In the genomic region with DNA sequence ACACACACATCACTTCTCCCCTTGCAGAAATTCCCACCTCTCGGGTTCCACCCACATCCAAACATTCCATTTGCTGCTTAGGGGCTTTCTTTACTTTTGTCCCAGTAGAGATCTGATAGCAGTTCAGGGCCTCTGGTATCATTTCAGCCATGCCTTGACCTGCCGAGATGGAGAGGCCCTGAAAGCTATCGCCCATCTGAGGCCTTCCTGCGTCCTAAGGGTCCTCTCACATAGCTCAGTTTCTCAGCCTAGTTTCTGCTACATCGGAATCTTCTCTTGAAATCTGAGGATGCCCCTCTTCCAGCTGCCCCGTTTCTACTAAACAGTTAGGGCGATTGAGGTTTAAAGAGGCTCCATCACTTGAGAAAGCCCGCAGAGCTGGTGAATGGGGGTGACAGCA, we compare ENCODE assay signal across 8 mouse cellular contexts. TPM values are rescaled to one million over a fixed set of nuclear protein-coding genes. Genes with fewer than 3 reads are reported as not detected.
DNase-seq lines count a peak whose midpoint lies in the region; ATAC-seq and TF ChIP-seq lines count a peak whose summit lies in the region.

No protein-coding gene starts in this region.

- no peak for TF ChIP-seq EP300 in ES-Bruce4 (IDR thresholded peaks at IDR 0.05; ENCODE audit: insufficient read depth, low read depth, low read length)
- no peak for TF ChIP-seq EP300 in liver, embryonic 14.5 days (IDR thresholded peaks at IDR 0.05; ENCODE audit: low read depth)

- no peak for DNase-seq in heart, postnatal 14 days
- no peak for DNase-seq in forebrain, postnatal 0 days
- DNase-seq in liver, embryonic 14.5 days (ENCODE audit: low read depth in 3 of 3, low spot score in 3 of 3): no peak
- no peak for DNase-seq in left cerebral cortex, postnatal 36 days (ENCODE audit: low spot score in 2 of 2)
- no peak for DNase-seq in urinary bladder, postnatal 25 days (ENCODE audit: low spot score)

- TF ChIP-seq POLR2A in ES-Bruce4 (IDR thresholded peaks at IDR 0.05; ENCODE audit: insufficient read depth, low read length): no peak

- peak overlapping the region; percentile 78 for H3K9ac ChIP-seq in heart, embryonic 11.5 days (ENCODE audit: low read depth, low read length)
- peak overlapping the region; percentile 75 for H3K9ac ChIP-seq in ES-Bruce4 (ENCODE audit: low read depth, poor library complexity, severe bottlenecking)
- H3K9ac ChIP-seq in forebrain, postnatal 0 days: peak overlapping the region; percentile 63
- peak overlapping the region; percentile 92 for H3K9ac ChIP-seq in liver, embryonic 14.5 days (replicated peaks)

- no peak for ATAC-seq in heart, embryonic 11.5 days (replicated peaks; ENCODE audit: insufficient number of reproducible peaks, low FRiP score, low TSS enrichment)
- no peak for ATAC-seq in forebrain, postnatal 0 days
- no peak for ATAC-seq in liver, embryonic 14.5 days (ENCODE audit: insufficient read depth)
- no peak for ATAC-seq in megakaryocyte-erythroid progenitor cell, adult 5-6 weeks (replicated peaks; ENCODE audit: low FRiP score, low TSS enrichment, poor library complexity, severe bottlenecking)

- H3K27me3 ChIP-seq in heart, embryonic 11.5 days (ENCODE audit: control insufficient read depth, insufficient read depth, low read length): peaks cover 6% of the 10 kb centered on the region
- H3K27me3 ChIP-seq in ES-Bruce4 (ENCODE audit: control insufficient read depth, insufficient read depth, low read length, poor library complexity, severe bottlenecking): no peaks in the 10 kb centered on the region
- H3K27me3 ChIP-seq in forebrain, postnatal 0 days (ENCODE audit: insufficient read depth, low read length): no peaks in the 10 kb centered on the region
- H3K27me3 ChIP-seq in liver, embryonic 14.5 days (ENCODE audit: control insufficient read depth, insufficient read depth, low read length): no peaks in the 10 kb centered on the region

- peaks cover 59% of the 10 kb centered on the region for H3K4me1 ChIP-seq in heart, embryonic 11.5 days (ENCODE audit: control insufficient read depth, insufficient read depth, low read length)
- peaks cover 3% of the 10 kb centered on the region for H3K4me1 ChIP-seq in ES-Bruce4 (ENCODE audit: control insufficient read depth, insufficient read depth, low read length)
- peaks cover 28% of the 10 kb centered on the region for H3K4me1 ChIP-seq in forebrain, postnatal 0 days (ENCODE audit: insufficient read depth)
- H3K4me1 ChIP-seq in liver, embryonic 14.5 days (replicated peaks; ENCODE audit: control insufficient read depth in 2 of 2, insufficient read depth in 2 of 2, low read length in 1 of 2): peaks cover 34 to 41% of the 10 kb centered on the region in 2 experiments

- no peaks in the 10 kb centered on the region for H3K36me3 ChIP-seq in heart, embryonic 11.5 days (ENCODE audit: control insufficient read depth, insufficient read depth, low read length)
- H3K36me3 ChIP-seq in ES-Bruce4 (ENCODE audit: control insufficient read depth, insufficient read depth, low read length, poor library complexity, severe bottlenecking): peaks cover 13% of the 10 kb centered on the region
- H3K36me3 ChIP-seq in forebrain, postnatal 0 days (ENCODE audit: insufficient read depth): peaks cover 8% of the 10 kb centered on the region
- H3K36me3 ChIP-seq in liver, embryonic 14.5 days (replicated peaks; ENCODE audit: control insufficient read depth, insufficient read depth, low read depth): peaks cover 21% of the 10 kb centered on the region

- no peak for TF ChIP-seq CTCF in ES-Bruce4 (IDR thresholded peaks at IDR 0.05; ENCODE audit: low read depth, low read length)
- TF ChIP-seq CTCF in forebrain, postnatal 0 days (IDR thresholded peaks at IDR 0.05; ENCODE audit: low read depth): no peak
- TF ChIP-seq CTCF in liver, embryonic 14.5 days (IDR thresholded peaks at IDR 0.05; ENCODE audit: low read depth): no peak

- peak overlapping the region; percentile 66 for H3K4me3 ChIP-seq in heart, embryonic 11.5 days (ENCODE audit: low read depth, low read length)
- peak overlapping the region; percentile 65 for H3K4me3 ChIP-seq in ES-Bruce4 (ENCODE audit: low read depth, low read length)
- peak overlapping the region; percentile 47 for H3K4me3 ChIP-seq in forebrain, postnatal 0 days (ENCODE audit: low read depth, low read length)
- H3K4me3 ChIP-seq in liver, embryonic 14.5 days (ENCODE audit: insufficient read depth in 1 of 2, low read depth in 2 of 2, low read length in 2 of 2): peak overlapping the region; percentile 91 to 96

- intact Hi-C loops in heart, postnatal 14 days (cut with DNase I): no loop called here
- intact Hi-C loops in left cerebral cortex, postnatal 36 days (cut with DNase I): no loop called here

- peak overlapping the region; percentile 37; the same call in 1 of the 2 replicates for H3K27ac ChIP-seq in heart, embryonic 11.5 days (ENCODE audit: low read depth, low read length)
- H3K27ac ChIP-seq in ES-Bruce4 (ENCODE audit: insufficient read depth, low read length): no peak overlapping the region
- no peak overlapping the region for H3K27ac ChIP-seq in forebrain, postnatal 0 days (ENCODE audit: low read depth, low read length)
- H3K27ac ChIP-seq in liver, embryonic 14.5 days: peak overlapping the region; percentile 90

- WGBS in heart, embryonic 11.5 days (ENCODE audit: insufficient replicate concordance): 38% methylated on average over 8 of the region's 8 CpGs
- WGBS in forebrain, postnatal 0 days: 50% methylated on average over 8 of the region's 8 CpGs
- 14% methylated on average over 8 of the region's 8 CpGs for WGBS in liver, embryonic 14.5 days (ENCODE audit: insufficient replicate concordance)

- no peaks in the 10 kb centered on the region for H3K9me3 ChIP-seq in heart, embryonic 11.5 days (replicated peaks; ENCODE audit: control insufficient read depth, low read length)
- no peaks in the 10 kb centered on the region for H3K9me3 ChIP-seq in ES-Bruce4 (replicated peaks; ENCODE audit: control insufficient read depth, insufficient read depth, low read length, poor library complexity, severe bottlenecking)
- no peaks in the 10 kb centered on the region for H3K9me3 ChIP-seq in forebrain, postnatal 0 days (ENCODE audit: low read length)
- H3K9me3 ChIP-seq in liver, embryonic 14.5 days (ENCODE audit: control insufficient read depth, low read length): no peaks in the 10 kb centered on the region

- peak overlapping the region; percentile 99 for H3K4me2 ChIP-seq in heart, embryonic 11.5 days
- H3K4me2 ChIP-seq in forebrain, postnatal 0 days (ENCODE audit: low read depth): peak overlapping the region; percentile 89
- peak overlapping the region; percentile 95 for H3K4me2 ChIP-seq in liver, embryonic 14.5 days (ENCODE audit: low read depth)

RNA-seq across cellular contexts. Expression of gene Slc29a1, which starts 5.2 kb away (rescaled TPM):
- 52.7 and 61.2 TPM in 2 replicates for polyA plus RNA-seq in heart, embryonic 11.5 days (2014; fragmentation: Nextera tagmentation; extraction: Ambion mirVana)
- total RNA-seq in heart, postnatal 14 days (2021): 10 to 100 TPM; 75.0 to 80.7 TPM
- polyA plus RNA-seq in ES-Bruce4 (2011; ENCODE audit: insufficient read depth, insufficient read length, low read depth, missing spikeins): 132 and 134 TPM in 2 replicates
- total RNA-seq in forebrain, postnatal 0 days (2014; rRNA removed): 68.3 and 84.5 TPM in 2 replicates
- 76.2 and 84.4 TPM in 2 replicates for polyA plus RNA-seq in forebrain, postnatal 0 days (2015; fragmentation: Nextera tagmentation; extraction: Ambion mirVana)
- 152 and 218 TPM in 2 replicates for polyA plus RNA-seq in liver, embryonic 14.5 days (2012; rRNA removed)
- polyA plus RNA-seq in liver, embryonic 14.5 days (2014; fragmentation: Nextera tagmentation; extraction: Ambion mirVana): 177 and 188 TPM in 2 replicates
- 10 to 100 TPM; 17.1 to 23.2 TPM for total RNA-seq in left cerebral cortex, postnatal 36 days (2021)
- total RNA-seq in megakaryocyte-erythroid progenitor cell, adult 5-6 weeks (2014; fragmentation: Nextera tagmentation): 166 and 176 TPM in 2 replicates
- 89.2 and 171 TPM in 2 replicates for total RNA-seq in megakaryocyte-erythroid progenitor cell, adult 5-6 weeks (2017)

RNA-seq across cellular contexts. Expression of gene Mymx, which starts 7.7 kb away (rescaled TPM):
- 1.4 TPM in 1 of 2 replicates, not detected in the other for polyA plus RNA-seq in heart, embryonic 11.5 days (2014; fragmentation: Nextera tagmentation; extraction: Ambion mirVana)
- total RNA-seq in heart, postnatal 14 days (2021): not detected
- polyA plus RNA-seq in ES-Bruce4 (2011; ENCODE audit: insufficient read depth, insufficient read length, low read depth, missing spikeins): 19.2 and 22.6 TPM in 2 replicates
- not detected in 2 replicates for total RNA-seq in forebrain, postnatal 0 days (2014; rRNA removed)
- not detected in 2 replicates for polyA plus RNA-seq in forebrain, postnatal 0 days (2015; fragmentation: Nextera tagmentation; extraction: Ambion mirVana)
- polyA plus RNA-seq in liver, embryonic 14.5 days (2012; rRNA removed): 0.10 TPM in 1 of 2 replicates, not detected in the other
- not detected in 2 replicates for polyA plus RNA-seq in liver, embryonic 14.5 days (2014; fragmentation: Nextera tagmentation; extraction: Ambion mirVana)
- not detected for total RNA-seq in left cerebral cortex, postnatal 36 days (2021)
- total RNA-seq in megakaryocyte-erythroid progenitor cell, adult 5-6 weeks (2014; fragmentation: Nextera tagmentation): not detected in 2 replicates
- not detected in 2 replicates for total RNA-seq in megakaryocyte-erythroid progenitor cell, adult 5-6 weeks (2017)

RNA-seq across cellular contexts. Expression of gene Hsp90ab1, which starts 21.1 kb away (rescaled TPM):
- 1,458 and 1,495 TPM in 2 replicates for polyA plus RNA-seq in heart, embryonic 11.5 days (2014; fragmentation: Nextera tagmentation; extraction: Ambion mirVana)
- 100 to 1,000 TPM; 897 to 986 TPM for total RNA-seq in heart, postnatal 14 days (2021)
- 3,626 and 3,708 TPM in 2 replicates for polyA plus RNA-seq in ES-Bruce4 (2011; ENCODE audit: insufficient read depth, insufficient read length, low read depth, missing spikeins)
- 1,283 and 1,351 TPM in 2 replicates for total RNA-seq in forebrain, postnatal 0 days (2014; rRNA removed)
- 1,258 and 1,497 TPM in 2 replicates for polyA plus RNA-seq in forebrain, postnatal 0 days (2015; fragmentation: Nextera tagmentation; extraction: Ambion mirVana)
- 287 and 369 TPM in 2 replicates for polyA plus RNA-seq in liver, embryonic 14.5 days (2012; rRNA removed)
- polyA plus RNA-seq in liver, embryonic 14.5 days (2014; fragmentation: Nextera tagmentation; extraction: Ambion mirVana): 531 and 582 TPM in 2 replicates
- 1,000 to 10,000 TPM; 1,413 to 1,526 TPM for total RNA-seq in left cerebral cortex, postnatal 36 days (2021)
- 1,847 and 1,911 TPM in 2 replicates for total RNA-seq in megakaryocyte-erythroid progenitor cell, adult 5-6 weeks (2014; fragmentation: Nextera tagmentation)
- total RNA-seq in megakaryocyte-erythroid progenitor cell, adult 5-6 weeks (2017): 2,660 and 3,319 TPM in 2 replicates

RNA-seq across cellular contexts. Expression of gene Slc35b2, which starts 30.5 kb away (rescaled TPM):
- polyA plus RNA-seq in heart, embryonic 11.5 days (2014; fragmentation: Nextera tagmentation; extraction: Ambion mirVana): 87.2 and 91.0 TPM in 2 replicates
- 10 to 100 TPM; 28.8 to 29.9 TPM for total RNA-seq in heart, postnatal 14 days (2021)
- polyA plus RNA-seq in ES-Bruce4 (2011; ENCODE audit: insufficient read depth, insufficient read length, low read depth, missing spikeins): 28.2 and 31.7 TPM in 2 replicates
- total RNA-seq in forebrain, postnatal 0 days (2014; rRNA removed): 80.9 and 87.0 TPM in 2 replicates
- polyA plus RNA-seq in forebrain, postnatal 0 days (2015; fragmentation: Nextera tagmentation; extraction: Ambion mirVana): 83.8 and 89.6 TPM in 2 replicates
- polyA plus RNA-seq in liver, embryonic 14.5 days (2012; rRNA removed): 27.6 and 29.9 TPM in 2 replicates
- 44.8 and 46.4 TPM in 2 replicates for polyA plus RNA-seq in liver, embryonic 14.5 days (2014; fragmentation: Nextera tagmentation; extraction: Ambion mirVana)
- total RNA-seq in left cerebral cortex, postnatal 36 days (2021): 10 to 100 TPM; 24.7 to 33.0 TPM
- 46.9 and 74.5 TPM in 2 replicates for total RNA-seq in megakaryocyte-erythroid progenitor cell, adult 5-6 weeks (2014; fragmentation: Nextera tagmentation)
- 27.7 and 60.3 TPM in 2 replicates for total RNA-seq in megakaryocyte-erythroid progenitor cell, adult 5-6 weeks (2017)

RNA-seq across cellular contexts. Expression of gene Nfkbie, which starts 38.7 kb away (rescaled TPM):
- polyA plus RNA-seq in heart, embryonic 11.5 days (2014; fragmentation: Nextera tagmentation; extraction: Ambion mirVana): 2.4 TPM in 2 replicates
- total RNA-seq in heart, postnatal 14 days (2021): 1 to 10 TPM; 1.5 to 2.1 TPM
- polyA plus RNA-seq in ES-Bruce4 (2011; ENCODE audit: insufficient read depth, insufficient read length, low read depth, missing spikeins): 2.7 and 3.0 TPM in 2 replicates
- total RNA-seq in forebrain, postnatal 0 days (2014; rRNA removed): 2.8 and 3.1 TPM in 2 replicates
- polyA plus RNA-seq in forebrain, postnatal 0 days (2015; fragmentation: Nextera tagmentation; extraction: Ambion mirVana): 2.2 and 2.7 TPM in 2 replicates
- 0.62 and 0.65 TPM in 2 replicates for polyA plus RNA-seq in liver, embryonic 14.5 days (2012; rRNA removed)
- 0.66 TPM in 2 replicates for polyA plus RNA-seq in liver, embryonic 14.5 days (2014; fragmentation: Nextera tagmentation; extraction: Ambion mirVana)
- 1 to 10 TPM; 1.7 to 2.7 TPM for total RNA-seq in left cerebral cortex, postnatal 36 days (2021)
- total RNA-seq in megakaryocyte-erythroid progenitor cell, adult 5-6 weeks (2014; fragmentation: Nextera tagmentation): 4.2 and 6.0 TPM in 2 replicates
- total RNA-seq in megakaryocyte-erythroid progenitor cell, adult 5-6 weeks (2017): 3.2 and 3.9 TPM in 2 replicates

Comparison
In these comparisons a context has a peak if more than half of its experiments do, and no peak if none do; other contexts are left out.
1. H3K27ac ChIP-seq: peak in heart, embryonic 11.5 days (single experiment) and liver, embryonic 14.5 days (single experiment); none in ES-Bruce4 (single experiment) and forebrain, postnatal 0 days (single experiment).
2. Peak in every context shown above with its lines, with median percentiles within 50 percentile points of each other: H3K4me2 ChIP-seq, H3K4me3 ChIP-seq and H3K9ac ChIP-seq.